ENCODE assay signal across 12 mouse cellular contexts in the genomic region with DNA sequence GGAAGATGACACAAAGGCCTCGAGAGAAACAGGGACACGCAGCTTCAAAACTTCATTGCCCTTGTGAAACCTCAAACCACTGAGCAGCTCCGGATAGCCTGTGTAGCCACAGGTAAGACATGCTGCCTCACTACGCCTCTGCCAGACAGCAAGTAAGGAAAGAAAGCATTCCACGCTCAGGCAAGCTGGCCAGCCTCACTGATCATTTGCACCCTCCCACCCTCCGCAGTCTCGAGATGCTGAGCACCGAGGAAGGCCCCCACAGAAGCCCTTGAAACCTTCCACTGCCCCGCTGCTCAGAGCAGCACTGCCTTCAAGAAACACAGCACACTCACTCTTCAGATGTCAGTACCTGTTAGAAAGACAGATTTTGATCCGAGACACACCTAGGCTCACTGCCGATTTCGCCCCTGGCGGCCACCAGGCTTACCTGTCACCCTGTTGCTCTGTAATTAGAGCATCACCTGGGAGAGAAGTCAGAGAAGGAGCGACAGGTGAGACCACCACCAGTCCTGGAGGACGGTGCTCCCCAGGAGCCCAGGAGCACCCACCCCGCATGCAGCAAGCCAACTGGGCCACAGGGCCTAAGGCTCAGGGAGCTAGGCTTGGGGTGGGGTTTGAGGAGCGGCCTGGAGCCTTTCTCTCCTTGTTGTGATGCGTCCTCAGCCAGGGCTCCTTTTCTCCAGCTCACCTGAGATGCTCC. TPM values are rescaled to one million over a fixed set of nuclear protein-coding genes. Genes with fewer than 3 reads are reported as not detected.
DNase-seq lines count a peak whose midpoint lies in the region; ATAC-seq and TF ChIP-seq lines count a peak whose summit lies in the region.
"Had no signal": no experiment of that assay in that cellular context is flagged by ENCODE, and none has a peak within 500 bp of the region (broad histone marks: within the 10 kb centered on the region; RNA-seq: fewer than 3 reads in every experiment).

No protein-coding gene starts in this region.

- peak; percentile 28 for TF ChIP-seq CTCF in lung, embryonic 14.5 days (IDR thresholded peaks at IDR 0.05; ENCODE audit: low read depth)
- no peak for TF ChIP-seq CTCF in forebrain, postnatal 0 days (IDR thresholded peaks at IDR 0.05; ENCODE audit: low read depth)

- H3K4me2 ChIP-seq in lung, embryonic 14.5 days = peak overlapping the region; percentile 41
- H3K4me2 ChIP-seq in forebrain, postnatal 0 days (ENCODE audit: low read depth) = peak overlapping the region; percentile 57
- peak overlapping the region; percentile 55 for H3K4me2 ChIP-seq in neural tube, embryonic 12.5 days (replicated peaks)

- H3K9ac ChIP-seq in lung, embryonic 14.5 days = no peak overlapping the region
- peak overlapping the region; percentile 40; the same call in 1 of the 2 replicates for H3K9ac ChIP-seq in forebrain, postnatal 0 days
- H3K9ac ChIP-seq in neural tube, embryonic 12.5 days = no peak overlapping the region

- H3K27me3 ChIP-seq in lung, embryonic 14.5 days (ENCODE audit: insufficient read depth, low read length) = no peaks in the 10 kb centered on the region
- no peaks in the 10 kb centered on the region for H3K27me3 ChIP-seq in forebrain, postnatal 0 days (ENCODE audit: insufficient read depth, low read length)
- peaks cover 3% of the 10 kb centered on the region for H3K27me3 ChIP-seq in neural tube, embryonic 12.5 days (replicated peaks)
- H3K27me3 ChIP-seq: Patski had no signal

- no peaks in the 10 kb centered on the region for H3K9me3 ChIP-seq in lung, embryonic 14.5 days (ENCODE audit: low read depth, low read length)
- no peaks in the 10 kb centered on the region for H3K9me3 ChIP-seq in forebrain, postnatal 0 days (ENCODE audit: low read length)
- H3K9me3 ChIP-seq in neural tube, embryonic 12.5 days = no peaks in the 10 kb centered on the region

- H3K36me3 ChIP-seq in lung, embryonic 14.5 days (ENCODE audit: insufficient read depth) = no peaks in the 10 kb centered on the region
- no peaks in the 10 kb centered on the region for H3K36me3 ChIP-seq in forebrain, postnatal 0 days (ENCODE audit: insufficient read depth)
- H3K36me3 ChIP-seq in neural tube, embryonic 12.5 days = no peaks in the 10 kb centered on the region

- no peaks in the 10 kb centered on the region for H3K4me1 ChIP-seq in lung, embryonic 14.5 days (ENCODE audit: insufficient read depth)
- peaks cover 8% of the 10 kb centered on the region; the same call in 1 of the 2 replicates for H3K4me1 ChIP-seq in forebrain, postnatal 0 days (ENCODE audit: insufficient read depth)
- H3K4me1 ChIP-seq in neural tube, embryonic 12.5 days = peaks cover 13% of the 10 kb centered on the region

- no peak overlapping the region for H3K4me3 ChIP-seq in lung, embryonic 14.5 days (ENCODE audit: low read depth, low read length)
- H3K4me3 ChIP-seq in forebrain, postnatal 0 days (ENCODE audit: low read depth, low read length) = peak overlapping the region; percentile 33
- no peak overlapping the region for H3K4me3 ChIP-seq in neural tube, embryonic 12.5 days

- H3K27ac ChIP-seq in lung, embryonic 14.5 days (ENCODE audit: low read depth) = no peak overlapping the region
- peak overlapping the region; percentile 45; the same call in 1 of the 2 replicates for H3K27ac ChIP-seq in forebrain, postnatal 0 days (ENCODE audit: low read depth, low read length)
- H3K27ac ChIP-seq in neural tube, embryonic 12.5 days = no peak overlapping the region

- no peak for DNase-seq in frontal cortex, postnatal 10 days (ENCODE audit: low spot score in 2 of 2)
- no peak for DNase-seq in lung, embryonic 14.5 days
- DNase-seq in lung, postnatal 25 days (ENCODE audit: low spot score) = no peak
- no peak for DNase-seq in forebrain, postnatal 0 days
- no peak for DNase-seq in adrenal gland, adult 8-10 months

- WGBS in lung, embryonic 14.5 days = 52% methylated on average over 18 of the region's 18 CpGs
- WGBS in forebrain, postnatal 0 days = 59% methylated on average over 18 of the region's 18 CpGs
- 68% methylated on average over 18 of the region's 18 CpGs for WGBS in neural tube, embryonic 12.5 days

- peak; percentile 76 for ATAC-seq in frontal cortex, adult (ENCODE audit: low TSS enrichment)
- no peak for ATAC-seq in lung, embryonic 14.5 days (ENCODE audit: insufficient read depth)
- no peak; the same call in 1 of the 2 replicates for ATAC-seq in forebrain, postnatal 0 days
- ATAC-seq in neural tube, embryonic 12.5 days (ENCODE audit: low FRiP score, low read depth) = no peak
- no peak for ATAC-seq in megakaryocyte, adult 5-6 weeks (ENCODE audit: poor library complexity, severe bottlenecking)
- ATAC-seq: Patski had no signal

RNA-seq across cellular contexts. Expression of a gene that starts 15.2 kb away (rescaled TPM):
- 0.04 and 0.05 TPM in 2 replicates for polyA plus RNA-seq in lung, embryonic 14.5 days (2014; fragmentation: Nextera tagmentation; extraction: Ambion mirVana)
- total RNA-seq in forebrain, postnatal 0 days (2014; rRNA removed) = 2.3 and 3.9 TPM in 2 replicates
- polyA plus RNA-seq in forebrain, postnatal 0 days (2015; fragmentation: Nextera tagmentation; extraction: Ambion mirVana) = 0.34 and 0.41 TPM in 2 replicates
- polyA plus RNA-seq in neural tube, embryonic 12.5 days (2016; fragmentation: Nextera tagmentation; extraction: Ambion mirVana) = 0.05 and 0.14 TPM in 2 replicates
- total RNA-seq in megakaryocyte, adult 5-6 weeks (2015) = 0.11 TPM in 1 of 2 replicates, not detected in the other
- 0.08 TPM in 1 of 2 replicates, not detected in the other for total RNA-seq in megakaryocyte, adult 5-6 weeks (2017)
- total RNA-seq in adrenal gland, adult 8-10 months (2022) = under 1 TPM; 0.17 to 0.42 (median 0.35) TPM

RNA-seq across cellular contexts. Expression of a gene that starts 26.2 kb away (rescaled TPM):
- 157 and 166 TPM in 2 replicates for polyA plus RNA-seq in lung, embryonic 14.5 days (2014; fragmentation: Nextera tagmentation; extraction: Ambion mirVana)
- total RNA-seq in forebrain, postnatal 0 days (2014; rRNA removed) = 433 and 606 TPM in 2 replicates
- 94.1 and 102 TPM in 2 replicates for polyA plus RNA-seq in forebrain, postnatal 0 days (2015; fragmentation: Nextera tagmentation; extraction: Ambion mirVana)
- polyA plus RNA-seq in neural tube, embryonic 12.5 days (2016; fragmentation: Nextera tagmentation; extraction: Ambion mirVana) = 88.0 and 90.4 TPM in 2 replicates
- 370 and 392 TPM in 2 replicates for total RNA-seq in megakaryocyte, adult 5-6 weeks (2015)
- total RNA-seq in megakaryocyte, adult 5-6 weeks (2017) = 556 and 612 TPM in 2 replicates
- 100 to 1,000 TPM; 217 to 234 (median 223) TPM for total RNA-seq in adrenal gland, adult 8-10 months (2022)

RNA-seq across cellular contexts. Expression of a gene that starts 53.9 kb away (rescaled TPM):
- polyA plus RNA-seq in lung, embryonic 14.5 days (2014; fragmentation: Nextera tagmentation; extraction: Ambion mirVana) = 0.61 TPM in 1 of 2 replicates, not detected in the other
- 5.2 and 9.7 TPM in 2 replicates for total RNA-seq in forebrain, postnatal 0 days (2014; rRNA removed)
- polyA plus RNA-seq in forebrain, postnatal 0 days (2015; fragmentation: Nextera tagmentation; extraction: Ambion mirVana) = 4.2 and 5.3 TPM in 2 replicates
- polyA plus RNA-seq in neural tube, embryonic 12.5 days (2016; fragmentation: Nextera tagmentation; extraction: Ambion mirVana) = 6.4 and 8.7 TPM in 2 replicates
- total RNA-seq in megakaryocyte, adult 5-6 weeks (2015) = not detected in 2 replicates
- not detected in 2 replicates for total RNA-seq in megakaryocyte, adult 5-6 weeks (2017)
- total RNA-seq in adrenal gland, adult 8-10 months (2022) = 1 to 10 TPM in 3 of 4 experiments, under 1 TPM in 1; 0.38 to 2.0 (median 1.4) TPM
- total RNA-seq: heart, postnatal 25 days had no signal
- polyA plus RNA-seq: large intestine, adult 2 months; liver, embryonic 16.5 days; Patski had no signal
